Mouse (Mus musculus): ENCODE data around the gene Prpf18. TPM values are rescaled to one million over a fixed set of nuclear protein-coding genes. Genes with fewer than 3 reads are reported as not detected.

Gene Prpf18
- total and polyA plus RNA-seq, 3 experiments = 23.8 to 37.6 (median 35.0) TPM

GRCm38 (mm10) chr2:4628920-4629319 lies 23.0 kb downstream of the Prpf18 start:
- Histone ChIP-seq H3K4me1 (ENCODE audit: control insufficient read depth in 1 of 2, insufficient read depth in 2 of 2) (peaks cover 0 to 19% of the 10 kb centered on the region in 2 experiments; a peak in 2 of 4 replicates), H3K4me3 (replicated peaks in 1 of 3; ENCODE audit: low read depth in 2 of 3, low read length in 2 of 3, poor library complexity in 1 of 3) (no peak overlapping the region), H3K27me3 (replicated peaks) (no peaks in the 10 kb centered on the region), H3K36me3 (replicated peaks in 1 of 2; ENCODE audit: control insufficient read depth in 1 of 2, insufficient read depth in 1 of 2, low read length in 1 of 2) (peaks cover 25 to 66% of the 10 kb centered on the region in 2 experiments), H3K4me2 (ENCODE audit: insufficient read depth, low read depth, poor library complexity, severe bottlenecking) (no peak overlapping the region), H3K27ac (ENCODE audit: insufficient read depth, low read depth) (no peak overlapping the region), H3K9me3 (replicated peaks; ENCODE audit: low read length) (no peaks in the 10 kb centered on the region), H3K9ac (ENCODE audit: insufficient read depth, low read depth) (no peak overlapping the region), H3K79me2 (replicated peaks; ENCODE audit: control insufficient read depth, extremely low read depth, insufficient read depth, poor library complexity, severe bottlenecking) (no peaks in the 10 kb centered on the region)
- dilution Hi-C loops (cut with MboI; ENCODE audit: extremely low pct_ligation_motif_present, extremely low pct_unique_long_range_greater_than_20kb, low sequenced_read_pairs) (no loop called here), in situ Hi-C loops (cut with MboI; ENCODE audit: low pct_ligation_motif_present, low pct_unique_long_range_greater_than_20kb, low sequenced_read_pairs) (loop anchor here (25.0 kb wide), 1 partner anchor 233 kb away; no protein-coding TSS in a partner anchor)
- DNase-seq (ENCODE audit: extremely low read depth) = no peak
- TF ChIP-seq UBTF (IDR thresholded peaks at IDR 0.05; ENCODE audit: low read depth, low read length) = no peak
- no peak for TF ChIP-seq CTCF (conservative IDR thresholded peaks at IDR 0.05 in 1 of 2, IDR thresholded peaks at IDR 0.05 in 1 of 2; ENCODE audit: low read depth in 2 of 2, low read length in 2 of 2)
- no peak for TF ChIP-seq GABPA (IDR thresholded peaks at IDR 0.05; ENCODE audit: insufficient replicate concordance, low read depth, low read length)
- TF ChIP-seq HCFC1 (IDR thresholded peaks at IDR 0.05; ENCODE audit: low read depth, low read length) = no peak
- TF ChIP-seq ETS1 (conservative IDR thresholded peaks at IDR 0.05; ENCODE audit: low read depth, low read length) = no peak
- no peak for TF ChIP-seq MEF2A (IDR thresholded peaks at IDR 0.05; ENCODE audit: borderline replicate concordance, low read depth, low read length)
- no peak for TF ChIP-seq RCOR1 (conservative IDR thresholded peaks at IDR 0.05; ENCODE audit: low read depth, low read length)
- TF ChIP-seq E2F4 (IDR thresholded peaks at IDR 0.05; ENCODE audit: insufficient replicate concordance, low read depth, low read length) = no peak
- no peak for TF ChIP-seq MXI1 (IDR thresholded peaks at IDR 0.05; ENCODE audit: low read depth, low read length)
- TF ChIP-seq ELF1 (IDR thresholded peaks at IDR 0.05; ENCODE audit: low read depth, low read length) = no peak
- no peak for TF ChIP-seq JUN (IDR thresholded peaks at IDR 0.05; ENCODE audit: insufficient read depth, low read depth, low read length)
- TF ChIP-seq KAT2A (IDR thresholded peaks at IDR 0.05; ENCODE audit: insufficient replicate concordance, low read length) = no peak
- no peak for TF ChIP-seq ZKSCAN1 (IDR thresholded peaks at IDR 0.05; ENCODE audit: borderline replicate concordance, low read depth, low read length)
- no peak for TF ChIP-seq MAX (IDR thresholded peaks at IDR 0.05; ENCODE audit: low read length)
- TF ChIP-seq TCF12 (IDR thresholded peaks at IDR 0.05; ENCODE audit: low read depth, low read length) = no peak
- no peak for TF ChIP-seq ZC3H11A (IDR thresholded peaks at IDR 0.05; ENCODE audit: low read depth, low read length)
- TF ChIP-seq CHD2 (IDR thresholded peaks at IDR 0.05; ENCODE audit: low read length) = no peak
- no peak for TF ChIP-seq POLR2A (IDR thresholded peaks at IDR 0.05; ENCODE audit: low read depth, low read length)

GRCm38 (mm10) chr2:4626911-4627310 lies 25.0 kb downstream of the Prpf18 start:
- H3K9ac ChIP-seq (ENCODE audit: insufficient read depth, low read depth) = no peak overlapping the region
- H3K79me2 ChIP-seq (replicated peaks; ENCODE audit: control insufficient read depth, extremely low read depth, insufficient read depth, poor library complexity, severe bottlenecking) = no peaks in the 10 kb centered on the region
- no peak for TF ChIP-seq MAZ (IDR thresholded peaks at IDR 0.05; ENCODE audit: low read depth, low read length)
- TF ChIP-seq CTCF (conservative IDR thresholded peaks at IDR 0.05 in 1 of 2, IDR thresholded peaks at IDR 0.05 in 1 of 2; ENCODE audit: low read depth in 2 of 2, low read length in 2 of 2) = no peak
- no peak for TF ChIP-seq RAD21 (IDR thresholded peaks at IDR 0.05; ENCODE audit: low read depth, low read length)
- TF ChIP-seq TBP (conservative IDR thresholded peaks at IDR 0.05; ENCODE audit: low read depth, low read length) = no peak
- no peak for TF ChIP-seq IRF4 (IDR thresholded peaks at IDR 0.05; ENCODE audit: low read depth, low read length)
- no peak for TF ChIP-seq SMC3 (IDR thresholded peaks at IDR 0.05; ENCODE audit: low read depth, low read length)
- no peak for TF ChIP-seq ZC3H11A (IDR thresholded peaks at IDR 0.05; ENCODE audit: low read depth, low read length)
- no peak for TF ChIP-seq KAT2A (IDR thresholded peaks at IDR 0.05; ENCODE audit: insufficient replicate concordance, low read length)
- TF ChIP-seq ETS1 (conservative IDR thresholded peaks at IDR 0.05; ENCODE audit: low read depth, low read length) = no peak
- TF ChIP-seq JUN (IDR thresholded peaks at IDR 0.05; ENCODE audit: insufficient read depth, low read depth, low read length) = no peak
- TF ChIP-seq BHLHE40 (IDR thresholded peaks at IDR 0.05; ENCODE audit: low read depth, low read length) = no peak
- TF ChIP-seq MAX (IDR thresholded peaks at IDR 0.05; ENCODE audit: low read length) = no peak
- TF ChIP-seq HCFC1 (IDR thresholded peaks at IDR 0.05; ENCODE audit: low read depth, low read length) = no peak
- TF ChIP-seq E2F4 (IDR thresholded peaks at IDR 0.05; ENCODE audit: insufficient replicate concordance, low read depth, low read length) = no peak
- no peak for TF ChIP-seq USF2 (conservative IDR thresholded peaks at IDR 0.05; ENCODE audit: low read depth, low read length)
- no peak for TF ChIP-seq MEF2A (IDR thresholded peaks at IDR 0.05; ENCODE audit: borderline replicate concordance, low read depth, low read length)
- no peak for TF ChIP-seq MAFK (IDR thresholded peaks at IDR 0.05; ENCODE audit: insufficient replicate concordance, low read length)
- no peak for TF ChIP-seq SIN3A (IDR thresholded peaks at IDR 0.05; ENCODE audit: low read length)
- no peaks in the 10 kb centered on the region for H3K27me3 ChIP-seq (replicated peaks)
- no peak for DNase-seq (ENCODE audit: extremely low read depth)
- H3K9me3 ChIP-seq (replicated peaks; ENCODE audit: low read length) = no peaks in the 10 kb centered on the region
- dilution Hi-C loops (cut with MboI; ENCODE audit: extremely low pct_ligation_motif_present, extremely low pct_unique_long_range_greater_than_20kb, low sequenced_read_pairs) = no loop called here
- H3K27ac ChIP-seq (ENCODE audit: insufficient read depth, low read depth) = no peak overlapping the region
- no peak overlapping the region for H3K4me3 ChIP-seq (replicated peaks in 1 of 3; ENCODE audit: low read depth in 2 of 3, low read length in 2 of 3, poor library complexity in 1 of 3)
- in situ Hi-C loops (cut with MboI; ENCODE audit: low pct_ligation_motif_present, low pct_unique_long_range_greater_than_20kb, low sequenced_read_pairs) = loop anchor here (25.0 kb wide), 1 partner anchor 235 kb away; no protein-coding TSS in a partner anchor
- peaks cover 0 to 15% of the 10 kb centered on the region in 2 experiments; a peak in 1 of 4 replicates for H3K4me1 ChIP-seq (ENCODE audit: control insufficient read depth in 1 of 2, insufficient read depth in 2 of 2)
- no peak overlapping the region for H3K4me2 ChIP-seq (ENCODE audit: insufficient read depth, low read depth, poor library complexity, severe bottlenecking)
- H3K36me3 ChIP-seq (replicated peaks in 1 of 2; ENCODE audit: control insufficient read depth in 1 of 2, insufficient read depth in 1 of 2, low read length in 1 of 2) = peaks cover 20 to 63% of the 10 kb centered on the region in 2 experiments

Data from CH12.LX (cell line).